Mouse (Mus musculus) cerebellum, adult 11 months (tissue): ENCODE measurements around the gene Fam214a.

Source experiments
- DNase-seq: peaks from one replicate; pipeline ENCODE4 v3.0.0; 2022

The Fam214a gene

DNA sequence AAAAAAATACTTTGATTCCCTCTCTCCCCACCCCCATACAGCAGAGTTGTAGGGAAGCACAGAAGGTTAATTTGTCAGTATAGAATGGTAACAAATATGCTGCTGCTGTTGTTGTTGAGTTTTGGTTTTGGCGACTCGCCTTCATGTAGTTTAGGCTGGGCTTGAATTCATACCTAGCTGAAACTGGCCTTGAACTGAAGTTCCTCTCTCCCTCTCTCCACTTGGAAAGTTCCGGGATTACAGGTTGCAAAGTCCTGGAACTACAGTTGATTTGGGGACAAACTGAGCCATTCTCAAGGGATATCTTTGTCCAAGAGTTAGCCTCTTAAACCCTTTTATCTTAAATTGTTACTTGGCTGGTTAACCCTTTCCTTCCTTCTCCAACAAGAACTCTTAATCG is 83.3 kb downstream of the Fam214a start:
- no peak for DNase-seq

DNA sequence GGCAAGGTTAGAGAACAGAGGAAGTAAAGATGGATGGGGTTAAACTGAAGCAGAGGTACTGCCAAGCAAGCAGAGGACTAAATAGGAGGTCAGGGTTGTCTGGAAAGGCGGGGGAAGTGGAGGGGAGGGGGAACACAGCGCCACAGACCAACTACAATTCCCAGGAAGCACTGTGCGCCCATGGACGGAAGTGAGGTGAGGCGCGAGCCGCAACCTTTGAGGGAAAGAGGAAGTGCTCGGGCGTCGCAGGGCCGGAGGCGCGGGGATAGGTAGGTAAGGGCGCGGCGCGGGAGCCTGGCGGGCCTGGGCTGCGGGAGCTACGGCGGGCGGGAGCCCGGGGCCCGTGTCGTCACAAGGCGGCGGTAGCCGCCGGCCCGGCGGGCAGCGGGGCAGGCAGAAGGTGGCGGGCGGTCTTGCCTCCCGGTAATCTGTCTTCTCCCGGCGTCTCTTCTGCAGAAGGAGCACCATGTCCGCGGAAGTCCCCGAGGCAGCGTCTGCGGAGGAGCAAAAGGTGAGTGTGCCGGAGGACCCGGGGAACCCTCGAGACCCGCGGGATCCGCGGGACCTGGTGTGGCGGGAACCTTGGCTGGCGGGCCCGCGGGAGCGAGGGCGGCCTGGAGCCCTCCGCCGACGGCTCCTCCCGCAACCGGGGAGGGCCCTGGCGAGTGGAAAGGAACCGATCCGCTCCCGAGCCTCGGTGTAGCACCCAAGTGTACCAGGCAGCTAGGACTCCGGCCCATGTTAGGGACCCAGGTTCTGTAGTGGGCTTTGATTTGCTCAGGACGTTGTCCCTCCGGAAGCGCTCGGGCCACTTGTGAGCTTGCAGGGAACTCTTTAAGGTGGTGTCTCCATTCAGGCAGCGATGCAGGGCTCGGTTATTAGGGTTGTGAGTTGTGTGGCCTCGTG is 85.0 kb downstream of the Fam214a start, which contains the start of gene Arpp19:
Gene Arpp19, plus strand, starts transcription at position 164 of the 906 bp plus-strand sequence.
- peak; percentile 81 for DNase-seq

DNA sequence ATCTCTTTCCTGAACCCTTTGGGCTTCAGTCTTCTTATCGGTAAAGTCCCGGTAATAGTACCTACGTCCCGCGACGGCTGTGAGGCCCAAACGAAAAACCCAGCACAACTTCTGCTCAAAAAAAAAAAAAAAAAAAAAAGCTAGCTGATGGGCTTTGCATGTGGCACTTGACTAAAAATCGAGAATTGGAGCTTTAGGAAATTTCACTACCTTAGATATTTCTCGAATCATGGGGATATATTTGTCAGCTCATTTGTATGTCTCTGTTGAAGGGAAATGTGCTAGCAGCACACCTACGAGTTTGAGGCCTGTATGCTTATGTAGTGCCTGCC is 85.6 kb downstream of the Fam214a start:
- no peak for DNase-seq

DNA sequence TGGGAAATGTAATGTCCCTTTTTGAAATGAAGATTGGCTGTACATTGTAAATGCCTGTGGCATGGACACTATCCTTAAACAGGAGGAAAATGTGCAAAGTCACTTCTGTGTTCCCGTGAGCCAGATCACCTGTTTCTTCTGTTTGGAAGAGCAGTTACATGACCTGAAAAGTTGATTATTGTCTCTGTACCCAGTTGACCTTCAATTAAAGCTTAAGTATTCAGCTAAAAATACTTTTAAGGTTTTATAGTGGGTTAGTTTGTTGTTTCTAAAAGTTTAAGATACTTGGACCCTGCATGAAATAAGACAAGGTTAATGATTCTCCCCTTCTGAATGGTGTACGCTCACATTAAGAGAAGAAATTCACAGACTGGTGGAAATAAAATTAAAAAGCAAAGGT is 87.9 kb downstream of the Fam214a start:
- no peak for DNase-seq

DNA sequence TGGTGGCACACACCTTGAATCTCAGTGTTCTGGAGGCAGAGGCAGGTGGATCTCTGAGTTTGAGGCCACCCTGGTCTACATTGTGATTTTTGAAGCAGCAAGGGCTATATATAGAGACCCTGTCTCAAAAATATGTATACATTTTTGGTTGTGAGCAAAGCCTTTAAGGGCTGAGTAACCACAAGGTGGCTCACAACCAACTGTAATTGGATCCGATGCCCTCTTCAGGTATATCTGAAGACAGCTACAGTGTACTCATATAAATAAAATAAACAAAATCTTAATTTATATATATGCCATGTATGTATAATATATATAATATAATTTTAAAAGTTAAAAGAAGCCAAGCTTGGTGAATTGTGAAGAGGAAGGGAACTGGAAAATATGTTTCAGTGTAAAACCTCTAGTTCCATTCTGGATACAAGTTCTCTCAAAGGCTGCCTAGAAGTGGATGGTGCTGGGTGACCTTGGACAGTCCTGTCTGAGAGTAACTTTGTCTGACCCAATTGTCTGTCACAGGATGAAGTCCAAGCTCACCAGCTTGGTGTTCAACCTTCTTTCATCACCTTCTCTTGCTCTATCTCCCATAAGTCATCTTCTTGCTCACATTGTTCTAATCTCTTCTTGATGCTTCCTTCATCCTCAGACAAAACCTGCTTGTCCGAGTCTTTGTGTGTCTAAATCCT is 89.3 kb downstream of the Fam214a start:
- no peak for DNase-seq

DNA sequence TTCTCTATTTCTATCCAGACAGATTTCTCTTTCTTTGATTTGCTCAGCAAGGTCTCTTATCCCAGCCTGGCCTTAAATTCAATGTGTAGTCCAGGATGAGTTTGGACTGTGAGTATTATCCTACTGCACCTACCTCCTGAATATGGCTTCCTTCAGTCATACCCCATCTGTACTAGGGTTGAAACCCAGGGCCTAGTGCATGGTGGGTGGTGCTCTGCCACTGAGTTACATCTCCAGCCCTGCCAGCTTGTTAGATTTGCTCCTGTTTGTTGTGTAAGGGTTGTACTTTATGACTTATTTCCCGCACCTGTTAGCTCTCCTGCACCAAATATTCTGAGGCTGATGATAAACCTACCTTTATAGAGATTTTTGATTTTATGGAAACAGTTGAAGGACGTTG is 90.5 kb downstream of the Fam214a start:
- DNase-seq: no peak

DNA sequence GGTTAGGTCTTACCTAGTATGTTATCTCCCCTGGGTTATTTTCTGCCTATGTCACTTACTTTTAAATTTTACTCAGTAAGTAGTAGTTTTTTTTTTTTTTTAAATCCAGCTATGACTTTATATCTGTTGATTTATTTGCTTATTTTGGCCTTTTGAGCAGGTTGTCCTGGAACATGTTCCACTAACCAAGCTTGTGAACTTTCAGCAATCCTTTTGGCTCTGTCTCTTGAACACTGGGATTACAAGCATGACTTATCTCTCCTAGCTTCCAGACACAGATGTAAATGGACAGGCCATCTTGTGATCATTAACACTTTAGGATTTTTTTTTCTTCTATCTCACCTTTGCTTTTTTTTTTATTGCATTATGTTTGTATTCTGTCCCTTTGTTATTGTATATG is 94.4 kb downstream of the Fam214a start:
- DNase-seq: no peak

DNA sequence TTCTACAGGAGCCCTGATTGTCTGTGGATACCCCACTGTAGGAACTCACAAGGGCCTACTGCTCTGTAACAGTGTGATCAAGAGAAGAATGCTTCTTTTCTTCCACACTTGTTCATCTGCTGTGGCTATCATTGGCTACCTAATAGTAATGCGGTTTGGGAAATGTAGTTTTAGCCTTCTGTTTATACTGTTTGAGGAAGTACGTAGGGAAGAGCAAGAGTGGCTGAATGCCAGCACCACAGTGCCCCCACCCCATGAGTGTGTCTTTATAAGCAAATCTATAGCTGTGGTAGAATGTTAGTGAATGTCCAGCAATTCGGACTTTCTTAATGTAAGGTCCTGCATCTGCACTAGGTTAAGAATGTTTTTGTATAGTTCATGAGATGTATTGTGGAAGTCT is 96.4 kb downstream of the Fam214a start:
- no peak for DNase-seq

DNA sequence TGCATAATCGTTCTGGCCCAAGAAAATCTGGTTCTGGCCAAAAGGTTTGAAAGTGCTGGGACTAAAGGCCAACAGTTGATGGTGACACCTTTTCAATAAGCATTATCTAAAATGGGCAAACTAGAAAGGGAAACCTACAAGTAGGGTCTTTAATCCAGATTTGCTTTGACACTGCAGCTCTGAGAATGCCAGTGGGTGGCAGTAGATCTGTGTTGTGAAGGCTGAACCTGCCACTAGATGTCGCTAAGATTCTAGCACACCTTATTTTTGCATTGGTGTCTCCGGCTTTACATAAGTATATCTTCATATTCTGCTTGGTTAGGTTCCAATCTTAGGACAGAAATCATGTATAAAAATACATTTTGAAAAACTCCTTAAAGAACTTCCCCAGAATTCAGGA is 97.3 kb downstream of the Fam214a start:
- DNase-seq: peak; percentile 71

DNA sequence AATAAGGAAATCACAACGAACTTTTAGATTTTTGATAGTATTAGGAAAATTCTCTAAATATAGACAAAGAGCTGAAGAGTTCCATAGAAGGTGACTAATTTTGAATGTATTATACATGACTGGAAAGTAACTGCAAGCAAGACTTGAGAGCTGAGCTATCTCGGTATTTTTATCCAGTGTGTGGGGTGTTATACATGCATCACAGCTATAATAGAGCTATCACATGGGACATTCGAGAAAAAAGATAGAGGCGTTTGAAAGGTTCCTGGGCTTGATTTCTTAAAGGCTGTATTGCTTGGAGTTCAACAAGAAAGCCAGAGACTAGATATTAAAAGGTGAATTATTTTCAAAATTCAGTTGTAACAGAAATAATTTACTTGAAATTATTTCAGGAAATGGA is 99.2 kb downstream of the Fam214a start:
- no peak for DNase-seq

DNA sequence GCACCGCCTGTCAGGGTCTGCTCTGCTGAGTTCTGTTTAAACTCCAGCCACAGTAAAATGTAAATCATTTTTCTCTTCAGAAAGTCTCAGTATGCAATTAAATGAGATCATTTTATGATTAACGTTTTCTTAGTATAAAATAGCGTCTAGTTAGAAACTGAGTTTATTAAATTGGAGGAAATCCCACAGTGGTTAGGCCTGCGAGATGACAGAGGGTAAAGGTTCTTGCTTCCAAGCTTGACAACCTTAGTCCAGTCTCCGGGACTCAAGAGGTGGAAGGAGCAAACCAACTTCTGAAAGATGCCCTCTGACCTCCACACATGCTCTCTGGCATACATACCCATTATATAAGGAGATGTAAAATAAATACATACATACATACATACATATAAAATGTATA is 102.4 kb downstream of the Fam214a start:
- no peak for DNase-seq

DNA sequence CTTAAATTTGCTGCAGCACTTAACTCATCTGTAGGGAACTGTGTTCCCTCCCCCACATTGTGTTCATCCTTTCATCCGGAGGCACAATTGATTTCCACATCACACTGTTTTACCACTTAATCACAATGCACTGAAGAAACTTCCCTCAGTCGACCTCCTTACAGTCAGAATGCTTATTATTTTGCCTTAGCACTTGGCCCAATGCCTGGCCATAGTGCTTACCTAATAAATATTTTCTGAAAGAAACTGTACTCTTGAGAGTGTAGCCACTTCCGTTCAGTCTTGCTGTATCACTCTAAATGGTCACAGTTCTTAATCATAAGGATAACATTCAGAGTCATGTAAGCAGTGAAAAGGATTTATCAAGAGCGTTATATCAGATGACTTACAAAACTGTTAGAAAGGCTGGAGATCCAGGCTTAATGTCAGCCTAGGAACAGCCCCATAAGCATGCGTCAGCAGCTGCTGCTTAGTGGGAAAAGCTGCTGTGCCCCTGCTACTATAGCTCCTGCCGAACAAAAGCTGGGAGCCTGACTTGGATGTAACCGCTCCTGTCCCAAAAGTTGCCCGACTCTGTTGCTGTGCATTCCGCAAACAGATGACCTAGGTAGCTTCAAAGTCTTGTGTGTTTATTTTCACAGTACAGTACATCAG is 112.1 kb downstream of the Fam214a start:
- no peak for DNase-seq

DNA sequence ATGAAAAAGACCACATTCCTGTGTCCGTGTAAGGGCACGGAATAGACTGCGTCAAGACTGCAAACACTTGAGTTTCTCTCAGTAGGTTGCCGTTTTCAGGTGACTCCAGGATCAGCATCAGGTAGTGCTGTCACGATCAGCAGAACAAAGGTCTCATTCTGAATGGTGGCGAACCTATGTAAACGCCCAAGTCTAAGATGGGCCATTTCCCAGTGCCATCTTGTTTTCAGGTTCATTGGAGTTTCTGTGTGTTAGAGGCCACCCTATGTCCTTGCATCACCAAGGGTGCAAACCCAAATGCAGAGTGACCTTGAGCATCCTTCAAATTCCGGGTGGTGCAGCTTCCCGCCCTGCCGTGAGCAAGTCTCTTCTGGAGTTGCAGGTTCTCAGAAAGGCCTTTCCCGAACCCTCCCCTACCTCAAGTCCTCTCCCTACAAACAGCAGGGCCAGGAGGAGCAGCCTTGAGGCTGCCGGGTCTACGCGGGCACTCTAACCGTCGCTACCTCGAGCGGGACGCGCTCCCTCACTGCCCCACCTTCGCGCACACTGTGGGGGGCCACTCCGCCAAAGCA is 117.9 kb downstream of the Fam214a start, which contains the start of gene Myo5a:
Gene Myo5a, plus strand, starts transcription at position 559 of the 572 bp plus-strand sequence.
- DNase-seq: no peak

DNA sequence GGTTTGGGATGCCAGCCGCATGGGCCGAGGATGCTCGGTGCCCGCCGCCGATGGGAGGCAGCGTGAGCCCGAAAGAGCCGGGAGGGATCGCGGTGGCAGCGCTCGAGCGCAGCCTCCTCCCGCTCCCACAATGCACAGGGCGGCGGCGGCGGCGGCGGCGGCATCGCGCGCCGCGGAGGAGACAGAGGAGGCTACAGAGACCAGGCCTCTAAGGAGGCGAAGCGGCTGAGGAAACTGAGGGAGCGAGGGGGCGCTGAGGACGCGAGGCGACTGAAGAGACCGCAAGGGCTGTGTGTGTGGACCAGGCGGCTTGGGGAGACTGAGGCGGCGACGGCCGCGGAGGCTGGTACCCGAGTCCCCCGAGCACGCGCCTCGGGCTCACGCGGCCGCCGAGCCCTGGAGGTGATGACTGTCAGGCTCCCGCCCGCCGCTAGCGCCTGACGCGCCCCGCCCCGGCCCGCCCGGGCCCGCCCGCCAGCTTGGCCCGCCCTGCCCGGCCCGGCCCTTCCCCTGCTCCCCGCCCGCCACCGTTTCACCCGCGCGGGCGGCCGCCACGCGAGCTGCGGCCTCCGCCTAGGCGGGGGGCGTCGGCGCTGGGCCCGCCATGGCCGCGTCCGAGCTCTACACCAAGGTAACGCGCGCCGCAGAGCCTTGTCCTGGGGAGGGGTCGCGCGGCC is 118.5 kb downstream of the Fam214a start:
- DNase-seq: peak; percentile 81

DNA sequence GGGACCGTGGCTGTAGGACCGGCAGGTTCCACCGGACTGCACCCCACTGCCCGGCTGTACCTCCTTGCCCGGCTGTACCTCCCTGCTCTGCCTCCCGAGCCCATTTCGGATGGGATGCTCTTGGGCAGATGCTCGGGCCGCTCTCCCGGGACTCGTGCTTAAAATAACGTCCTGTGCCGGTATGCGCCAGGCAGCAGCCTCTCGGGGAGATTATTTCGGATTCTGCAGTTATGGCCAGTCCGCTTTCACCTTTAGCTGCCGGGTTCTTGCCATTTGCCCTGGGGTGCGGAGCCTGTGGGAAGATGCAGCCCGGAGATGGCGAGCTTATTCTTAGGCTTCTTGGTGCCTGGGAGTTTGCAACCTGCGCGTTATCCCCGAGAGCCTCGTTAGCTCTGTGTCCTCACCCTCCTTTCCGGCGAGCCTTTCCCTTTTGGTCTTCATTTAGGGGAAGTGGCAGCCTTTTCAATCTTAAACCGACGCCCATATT is 119.1 kb downstream of the Fam214a start:
- no peak for DNase-seq

DNA sequence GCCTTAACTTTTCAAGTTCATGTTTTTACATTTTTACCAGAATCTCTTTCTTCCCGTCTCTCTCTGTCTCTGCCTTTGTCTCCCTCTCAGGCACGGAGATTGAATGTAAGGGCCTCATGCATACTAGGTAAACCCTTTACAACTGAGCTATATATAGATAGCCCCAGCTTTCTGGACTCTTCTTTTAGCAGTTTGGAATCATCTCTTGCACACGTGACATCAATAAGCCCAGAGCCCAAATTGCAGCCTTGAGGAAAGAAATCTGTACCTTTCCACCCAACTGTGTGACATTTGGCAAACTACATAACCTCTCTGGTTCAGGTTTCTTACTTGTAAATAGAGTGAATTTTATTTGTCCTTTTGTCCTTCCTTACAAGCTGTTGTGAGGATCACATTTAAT is 119.7 kb downstream of the Fam214a start:
- DNase-seq: no peak

DNA sequence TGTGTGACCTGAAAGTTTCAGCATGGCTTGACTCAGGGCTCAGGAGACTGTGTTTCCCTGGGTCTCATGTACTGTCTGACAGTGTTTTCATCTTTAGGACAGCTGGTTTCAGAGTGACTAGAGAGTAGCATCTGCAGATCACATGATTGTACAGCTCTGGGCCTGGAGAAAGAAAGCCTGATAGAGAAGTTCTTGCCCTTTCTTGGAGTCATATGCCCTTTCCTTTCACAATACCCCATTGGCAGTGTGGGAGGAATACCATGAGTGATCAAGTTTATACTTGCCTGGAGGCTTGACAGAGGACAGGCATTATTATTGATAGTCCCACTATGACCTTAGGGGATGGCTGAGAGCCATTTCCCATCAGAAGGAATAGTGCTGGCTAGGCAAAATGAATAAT is 124.5 kb downstream of the Fam214a start:
- DNase-seq: no peak
